Mouse (Mus musculus) CH12.LX (cell line): ENCODE measurements around the gene Rora.

Source experiments
- CTCF ChIP-seq, 2 experiments: IDR thresholded peaks in 1 of 2; conservative IDR thresholded peaks in 1 of 2; 2 replicates each; pipeline ENCODE4 v1.5.1; 2011 to 2012; ENCODE audit warnings: low read depth in 2 of 2, low read length in 2 of 2, improper control_type of control experiment in 1 of 2, inconsistent platforms in 1 of 2, mild to moderate bottlenecking in 1 of 2, moderate library complexity in 1 of 2
- POLR2A ChIP-seq: IDR thresholded peaks from 2 replicates; pipeline ENCODE4 v1.6.1; 2011; ENCODE audit warnings: low read depth, mild to moderate bottlenecking, improper control_type of control experiment, low read length

- peak in 1 of 2 experiments; percentile 4; a peak in 1 of 4 replicates for TF ChIP-seq CTCF (conservative IDR thresholded peaks at IDR 0.05 in 1 of 2, IDR thresholded peaks at IDR 0.05 in 1 of 2; ENCODE audit: low read depth in 2 of 2, low read length in 2 of 2)
- no peak for TF ChIP-seq POLR2A
Observed at GRCm38 (mm10) chr9:69320635-69321027, 667.0 kb downstream of the Rora start.
